ENCODE assay signal across 33 mouse cellular contexts in genomic region chr2:103941085-103941484, GRCm38 (mm10).
"Had no signal": no experiment of that assay in that cellular context is flagged by ENCODE, and none has a peak within 500 bp of the region (broad histone marks: within the 10 kb centered on the region; RNA-seq: fewer than 3 reads in every experiment).

No protein-coding gene starts in this region.

- H3K9ac ChIP-seq: heart, embryonic 12.5 days; heart, embryonic 13.5 days; heart, embryonic 15.5 days; hindbrain, embryonic 12.5 days; hindbrain, embryonic 13.5 days; hindbrain, embryonic 14.5 days; hindbrain, embryonic 15.5 days; intestine, embryonic 15.5 days; kidney, embryonic 15.5 days had no signal

- H3K36me3 ChIP-seq: heart, embryonic 10.5 days; heart, embryonic 12.5 days; heart, embryonic 13.5 days; heart, embryonic 15.5 days; hindbrain, embryonic 10.5 days; hindbrain, embryonic 12.5 days; hindbrain, embryonic 13.5 days; hindbrain, embryonic 15.5 days; intestine, embryonic 15.5 days; kidney, embryonic 15.5 days had no signal

- H3K27me3 ChIP-seq: hindbrain, embryonic 12.5 days; hindbrain, embryonic 13.5 days; hindbrain, embryonic 15.5 days; intestine, embryonic 15.5 days had no signal

- H3K9me3 ChIP-seq: heart, embryonic 10.5 days; heart, embryonic 12.5 days; heart, embryonic 13.5 days; heart, embryonic 15.5 days; hindbrain, embryonic 10.5 days; hindbrain, embryonic 12.5 days; hindbrain, embryonic 13.5 days; hindbrain, embryonic 15.5 days; intestine, embryonic 15.5 days; kidney, embryonic 15.5 days had no signal

- H3K4me1 ChIP-seq: intestine, embryonic 15.5 days had no signal

- H3K4me2 ChIP-seq: heart, embryonic 11.5 days; heart, embryonic 12.5 days; heart, embryonic 13.5 days; heart, embryonic 15.5 days; hindbrain, embryonic 12.5 days; hindbrain, embryonic 13.5 days; hindbrain, embryonic 14.5 days; hindbrain, embryonic 15.5 days; intestine, embryonic 15.5 days; kidney, embryonic 15.5 days had no signal

- H3K27ac ChIP-seq: heart, embryonic 10.5 days; heart, embryonic 13.5 days; heart, embryonic 15.5 days; hindbrain, embryonic 10.5 days; hindbrain, embryonic 12.5 days; hindbrain, embryonic 13.5 days; hindbrain, embryonic 14.5 days; hindbrain, embryonic 15.5 days; hindbrain, postnatal 0 days; intestine, embryonic 15.5 days; kidney, embryonic 15.5 days; kidney, postnatal 0 days; layer of hippocampus, adult 2 months; left cerebral cortex, adult 2 months had no signal

- ATAC-seq: hindbrain, embryonic 16.5 days; hindbrain, postnatal 0 days; inflammation-experienced regulatory T-cells, adult 6 months; intestine, embryonic 15.5 days; intestine, embryonic 16.5 days had no signal

- DNase-seq: heart, postnatal 10 days; heart, postnatal 14 days; heart, postnatal 36 days; heart, postnatal 4 days; kidney, adult 11 months; kidney, adult 2 months; kidney, adult 8-10 months; kidney, adult 9 months; kidney, postnatal 10 days; kidney, postnatal 14 days; kidney, postnatal 25 days; kidney, postnatal 4 days; layer of hippocampus, adult 9-11 months; layer of hippocampus, postnatal 36 days had no signal

- H3K4me3 ChIP-seq: heart, embryonic 10.5 days; heart, embryonic 12.5 days; heart, embryonic 13.5 days; heart, embryonic 15.5 days; hindbrain, embryonic 10.5 days; hindbrain, embryonic 12.5 days; hindbrain, embryonic 13.5 days; hindbrain, embryonic 15.5 days; intestine, embryonic 15.5 days; kidney, embryonic 15.5 days; layer of hippocampus, adult 2 months; left cerebral cortex, adult 2 months had no signal
